Mouse (Mus musculus): Measurements from ENCODE around the gene Pard6a. TPM values are rescaled to one million over a fixed set of nuclear protein-coding genes. Genes with fewer than 3 reads are reported as not detected.
A peak's percentile ranks its signal among the peaks of the same experiment; 100 is the strongest.

The Pard6a gene
- total RNA-seq (2021): 1 to 10 TPM; 5.2 to 7.0 TPM
- long read RNA-seq, experiment 1, partial matches to known transcripts: 0 of 8 reads
- long read RNA-seq, experiment 1, other reads (novel, unspliced or antisense): 2 of 8 reads
- long read RNA-seq, experiment 2, partial matches to known transcripts: 0 of 9 reads
- long read RNA-seq, experiment 2, other reads (novel, unspliced or antisense): 4 of 9 reads

- peak; percentile 95 for DNase-seq
- intact Hi-C loops (cut with DNase I; ENCODE audit: low total_unique reads): no loop called here
Observed at GRCm38 (mm10) chr8:105700966-105701824, at the start of gene Pard6a, which contains the start of gene Acd. Gene Pard6a (plus strand): TSS chr8:105701148. Gene Acd (minus strand): TSS chr8:105701102.

DNA sequence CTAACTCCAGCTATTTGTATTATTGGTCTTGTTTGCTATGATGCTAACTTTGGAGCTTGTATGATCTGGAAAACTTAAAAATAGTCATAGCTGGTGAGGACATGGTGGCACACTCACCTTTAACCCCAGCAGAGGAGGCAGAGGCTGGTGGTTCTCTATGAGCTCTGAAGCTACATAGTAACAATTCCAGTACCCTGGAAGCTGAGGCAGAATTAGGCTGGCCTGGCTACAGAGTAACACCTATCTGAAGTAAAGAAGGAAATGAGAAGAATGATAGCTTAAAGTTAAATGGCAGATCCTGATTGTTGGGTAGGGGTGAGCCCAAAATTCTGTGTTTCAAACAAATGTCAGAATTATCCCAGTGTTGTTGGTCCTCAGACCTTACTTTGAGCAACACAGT lies 43.3 kb upstream of the Pard6a start:
- intact Hi-C loops (cut with DNase I; ENCODE audit: low total_unique reads): no loop called here
- no peak for DNase-seq

- no peak for DNase-seq
- intact Hi-C loops (cut with DNase I; ENCODE audit: low total_unique reads): no loop called here
Observed at GRCm38 (mm10) chr8:105661167-105661566, 39.8 kb upstream of the Pard6a start.

DNA sequence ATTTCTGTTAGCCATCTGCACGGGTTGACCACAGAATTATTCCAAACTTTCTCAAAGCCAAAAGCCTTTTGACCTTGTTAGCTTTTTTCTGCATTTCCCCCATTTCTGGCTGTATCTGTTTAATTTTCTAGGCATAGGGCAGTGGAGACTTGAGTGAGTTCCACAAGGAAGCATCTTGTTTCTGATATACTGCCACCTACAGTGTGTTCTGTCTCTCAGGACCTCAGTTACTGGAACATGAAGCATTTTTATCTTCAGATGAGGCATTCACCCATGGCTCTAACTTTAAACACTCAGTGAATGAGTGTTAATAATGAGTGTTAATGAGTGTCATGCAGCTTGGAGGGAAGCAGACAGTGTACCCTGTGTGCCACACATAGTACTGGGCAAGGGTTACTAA lies 23.1 kb upstream of the Pard6a start:
- intact Hi-C loops (cut with DNase I; ENCODE audit: low total_unique reads): no loop called here

GRCm38 (mm10) chr8:105685325-105685724 lies 15.6 kb upstream of the Pard6a start:
- intact Hi-C loops (cut with DNase I; ENCODE audit: low total_unique reads): no loop called here
- DNase-seq: no peak

More for the DNA sequence above, 23.1 kb upstream of the Pard6a start:
- DNase-seq: no peak

- DNase-seq: peak; percentile 65
- intact Hi-C loops (cut with DNase I; ENCODE audit: low total_unique reads): no loop called here
Observed at GRCm38 (mm10) chr8:105685796-105686308, 15.1 kb upstream of the Pard6a start, which contains the start of gene Carmil2. Gene Carmil2 (plus strand): TSS chr8:105686274.

DNA sequence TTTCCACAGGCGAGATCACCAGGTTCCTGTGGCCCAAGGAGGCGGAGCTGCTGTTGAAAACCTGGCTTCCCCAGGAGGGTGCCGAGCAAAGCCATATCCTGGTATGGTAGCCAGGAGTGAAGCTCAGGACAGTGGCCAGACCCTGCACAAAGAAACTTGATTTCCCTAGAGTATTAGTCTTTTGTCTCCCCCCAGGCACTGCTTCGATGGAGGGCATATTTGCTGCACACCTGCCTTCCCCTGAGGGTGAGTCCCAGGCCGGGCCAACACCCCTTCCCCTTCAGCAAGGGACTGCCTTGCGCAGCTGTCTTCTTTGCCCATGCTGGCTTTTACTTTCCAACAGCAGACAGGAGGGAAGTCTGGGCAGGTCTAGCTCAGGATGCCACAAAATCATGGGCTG lies 14.4 kb upstream of the Pard6a start:
- intact Hi-C loops (cut with DNase I; ENCODE audit: low total_unique reads): no loop called here

DNA sequence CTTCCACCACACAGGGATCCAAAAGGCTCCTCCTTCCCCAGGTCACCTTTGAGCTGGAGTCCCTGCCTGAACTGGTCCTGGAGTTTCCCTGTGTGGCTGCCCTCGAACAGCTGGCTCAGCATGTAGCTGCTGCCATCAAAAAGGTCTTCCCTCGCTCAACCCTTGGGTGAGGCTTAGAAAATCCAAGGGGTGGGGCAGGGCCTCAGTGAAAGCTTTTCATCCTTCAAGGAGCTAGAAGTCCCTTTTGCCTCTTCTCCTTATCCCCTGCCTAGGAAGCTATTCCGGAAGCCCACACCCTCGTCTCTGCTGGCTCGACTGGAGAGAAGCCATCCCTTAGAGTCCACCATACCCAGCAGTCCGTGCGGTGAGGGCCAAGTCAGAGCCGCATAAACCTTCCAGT lies 13.4 kb upstream of the Pard6a start:
- intact Hi-C loops (cut with DNase I; ENCODE audit: low total_unique reads): no loop called here
- no peak for DNase-seq

More for the DNA sequence above, 14.4 kb upstream of the Pard6a start:
- no peak for DNase-seq

DNA sequence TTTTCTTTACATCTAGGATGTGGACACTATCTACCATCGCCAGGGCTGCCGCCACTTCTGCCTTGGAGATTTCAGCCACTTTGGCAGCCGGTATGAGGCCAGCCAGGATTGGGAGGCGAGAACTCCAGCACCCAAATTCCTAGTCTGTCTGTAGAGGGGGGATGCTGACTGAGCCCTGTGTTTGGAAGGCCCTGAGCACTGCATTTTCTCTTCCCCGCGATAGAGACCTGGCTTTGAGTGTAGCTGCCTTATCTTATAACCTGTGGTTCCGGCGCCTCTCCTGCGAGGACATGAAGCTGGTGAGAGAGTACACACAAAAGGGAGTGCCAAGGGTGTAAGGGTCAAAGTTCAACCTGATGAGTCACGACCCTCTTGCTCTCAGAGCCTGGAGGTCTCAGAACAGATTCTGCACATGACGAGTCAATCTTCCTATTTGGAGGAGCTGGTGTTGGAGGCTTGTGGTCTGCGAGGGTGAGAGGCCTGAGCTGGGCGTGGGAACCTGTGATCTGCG lies 12.7 kb upstream of the Pard6a start:
- intact Hi-C loops (cut with DNase I; ENCODE audit: low total_unique reads): no loop called here
- no peak for DNase-seq

DNA sequence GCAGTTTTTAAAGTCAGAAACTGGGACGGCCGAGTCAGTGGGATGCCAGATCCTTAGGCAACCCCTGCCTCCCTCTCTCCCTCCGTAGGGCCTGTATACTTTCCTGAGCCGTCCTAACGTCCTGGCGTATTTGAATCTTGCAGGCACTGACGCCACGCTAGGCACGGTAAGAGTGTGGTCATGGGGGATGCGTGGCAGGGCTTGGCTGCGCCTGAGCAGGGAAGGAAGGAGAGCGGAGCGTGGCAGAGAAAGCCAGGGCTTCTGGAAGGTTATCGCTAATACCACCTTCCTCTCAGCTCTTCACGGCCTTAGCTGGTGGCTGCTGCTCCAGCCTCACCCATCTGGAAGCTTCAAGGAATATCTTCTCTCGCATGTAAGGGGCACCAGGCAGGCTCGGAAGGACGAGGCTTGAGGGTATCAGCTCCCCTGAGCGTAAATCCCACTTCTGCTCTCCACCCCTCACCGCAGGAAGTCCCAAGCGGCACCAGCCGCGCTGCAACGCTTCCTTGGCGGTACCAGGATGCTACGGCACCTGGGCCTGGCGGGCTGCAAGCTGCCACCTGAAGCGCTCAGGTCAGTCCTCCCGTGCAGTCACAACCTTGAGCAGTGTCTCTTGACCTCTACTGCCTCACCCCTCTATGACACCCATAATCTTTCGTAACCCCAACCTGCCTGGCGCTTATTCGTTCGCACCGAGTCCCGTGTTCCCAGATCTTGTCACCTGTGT lies 11.5 kb upstream of the Pard6a start:
- DNase-seq: no peak
- intact Hi-C loops (cut with DNase I; ENCODE audit: low total_unique reads): no loop called here

- no peak for DNase-seq
- intact Hi-C loops (cut with DNase I; ENCODE audit: low total_unique reads): no loop called here
Observed at GRCm38 (mm10) chr8:105689983-105690360, 11.0 kb upstream of the Pard6a start.

- intact Hi-C loops (cut with DNase I; ENCODE audit: low total_unique reads): no loop called here
- no peak for DNase-seq
Observed at GRCm38 (mm10) chr8:105690978-105691377, 10.0 kb upstream of the Pard6a start.

- intact Hi-C loops (cut with DNase I; ENCODE audit: low total_unique reads): no loop called here
- DNase-seq: no peak
Observed at GRCm38 (mm10) chr8:105692449-105693182, 8.3 kb upstream of the Pard6a start.

DNA sequence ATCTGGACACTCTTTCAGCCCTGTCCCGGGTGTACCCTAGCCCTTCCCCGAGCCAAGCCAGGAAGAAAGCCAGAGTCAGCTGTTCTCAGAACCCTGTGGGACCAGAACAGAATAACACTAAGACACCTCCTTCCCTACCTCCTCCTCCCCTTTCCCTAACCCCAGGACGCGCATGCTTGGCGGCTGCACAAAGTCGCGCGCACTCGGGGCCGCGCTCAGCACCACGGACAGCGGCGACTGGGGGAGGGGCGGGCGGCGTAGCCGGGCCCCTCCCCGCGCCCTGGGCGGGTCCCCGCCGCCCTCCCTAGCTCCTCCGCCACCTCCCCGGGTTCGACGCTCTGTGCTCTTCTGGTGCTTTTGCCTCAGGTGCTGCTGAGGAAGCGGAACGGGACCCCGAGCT lies 7.3 kb upstream of the Pard6a start:
- intact Hi-C loops (cut with DNase I; ENCODE audit: low total_unique reads): no loop called here
- DNase-seq: peak; percentile 63

DNA sequence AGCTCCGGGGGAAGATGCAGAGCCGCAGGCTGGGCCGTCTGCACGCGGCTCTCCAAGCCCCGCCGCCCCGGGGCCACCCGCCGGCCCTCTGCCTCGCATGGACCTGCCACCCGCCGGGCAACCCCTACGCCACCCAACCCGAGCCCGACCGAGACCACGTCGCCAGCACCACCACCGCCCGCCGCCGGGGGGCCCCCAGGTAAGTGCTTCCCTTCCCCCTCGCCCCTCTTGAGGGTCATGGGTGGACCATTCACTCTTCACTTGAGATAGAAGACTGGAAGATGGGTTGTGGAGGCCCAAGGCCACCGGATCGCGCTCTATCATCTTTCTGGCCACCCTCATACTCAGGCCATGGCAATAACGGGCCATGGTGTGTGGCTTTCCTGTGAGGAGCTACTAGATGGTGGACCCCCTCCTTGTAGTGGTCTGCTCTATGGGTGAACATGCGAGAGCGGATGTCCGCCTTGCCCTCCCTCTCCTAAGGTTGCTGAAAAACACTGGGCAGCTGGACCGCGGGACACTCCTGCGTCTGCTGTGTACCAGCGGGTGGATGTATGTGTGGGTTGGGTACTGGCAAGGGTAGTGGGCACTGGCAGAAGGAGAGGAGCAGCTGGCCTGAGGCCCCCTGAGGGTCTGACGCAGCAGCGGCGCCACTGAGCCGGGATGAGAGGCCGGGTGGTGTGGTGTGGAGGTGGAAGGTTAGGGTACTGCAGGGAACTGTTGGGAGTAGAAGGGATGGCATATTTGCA lies 6.7 kb upstream of the Pard6a start:
- intact Hi-C loops (cut with DNase I; ENCODE audit: low total_unique reads): no loop called here
- no peak for DNase-seq

GRCm38 (mm10) chr8:105695080-105695780 lies 5.7 kb upstream of the Pard6a start:
- intact Hi-C loops (cut with DNase I; ENCODE audit: low total_unique reads): no loop called here
- DNase-seq: no peak

- DNase-seq: no peak
- intact Hi-C loops (cut with DNase I; ENCODE audit: low total_unique reads): no loop called here
Observed at GRCm38 (mm10) chr8:105697196-105697780, 3.7 kb upstream of the Pard6a start.

DNA sequence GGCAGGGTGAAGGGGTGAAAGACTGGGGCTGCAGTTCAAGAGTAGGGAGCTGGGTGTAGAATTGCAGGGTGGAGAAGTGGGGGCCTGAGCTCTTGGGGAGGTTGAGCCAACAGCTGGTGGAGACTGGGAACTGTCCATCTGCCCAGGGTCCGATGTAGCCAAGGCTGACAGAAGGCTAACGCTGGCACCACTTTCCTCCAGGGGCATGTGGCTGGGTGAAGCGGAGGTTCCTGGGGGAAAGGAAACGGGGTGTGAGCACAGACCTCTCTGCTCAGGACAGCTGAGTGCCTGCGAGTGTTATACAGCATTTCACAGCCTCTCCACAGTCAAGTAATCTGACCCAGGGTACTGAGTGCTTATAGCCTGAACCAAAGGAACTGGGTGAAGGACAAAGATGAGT lies 2.2 kb upstream of the Pard6a start:
- intact Hi-C loops (cut with DNase I; ENCODE audit: low total_unique reads): no loop called here
- no peak for DNase-seq

All from gastrocnemius, postnatal 14 days (tissue).